Mouse (Mus musculus) midbrain, embryonic 13.5 days (tissue): Measurements from ENCODE around the gene Rpl39l. TPM values are rescaled to one million over a fixed set of nuclear protein-coding genes. Genes with fewer than 3 reads are reported as not detected.
A peak's percentile ranks its signal among the peaks of the same experiment; 100 is the strongest.
"Not testable (repeated sequence)": the region's sequence is repeated elsewhere in the genome, so short reads cannot be mapped to it uniquely, and the experiment has no call there.

Experiments used
- ATAC-seq: fragments of 200-750 bp; cut with Nextera tagmentation; 2 replicates; pipeline ENCODE4 v1.8.0; 2017; ENCODE audit warnings: mild to moderate bottlenecking, moderate TSS enrichment, moderate library complexity
- H3K27ac ChIP-seq: fragments of 300-500 bp; sonication (generic); 2 replicates; pipeline ENCODE4 v1.5.1; 2015; ENCODE audit warnings: inconsistent platforms, mild to moderate bottlenecking, moderate library complexity
- H3K27me3 ChIP-seq: fragments of 300-500 bp; sonication (generic); 2 replicates; pipeline ENCODE4 v1.6.1; 2015; ENCODE audit warnings: mild to moderate bottlenecking, inconsistent platforms
- H3K36me3 ChIP-seq: fragments of 300-500 bp; sonication (generic); 2 replicates; pipeline ENCODE4 v1.6.1; 2015; ENCODE audit warnings: mild to moderate bottlenecking, inconsistent platforms
- H3K4me1 ChIP-seq: fragments of 300-500 bp; sonication (generic); replicated peaks from 2 replicates; pipeline ENCODE4 v1.6.1; 2015; ENCODE audit warnings: inconsistent platforms
- H3K4me2 ChIP-seq: fragments of 300-500 bp; sonication (generic); replicated peaks from 2 replicates; pipeline ENCODE4 v1.6.1; 2015; ENCODE audit warnings: moderate library complexity, mild to moderate bottlenecking, inconsistent platforms
- H3K4me3 ChIP-seq: fragments of 300-500 bp; sonication (generic); replicated peaks from 2 replicates; pipeline ENCODE4 v1.5.1; 2015; ENCODE audit warnings: mild to moderate bottlenecking, inconsistent platforms
- H3K9ac ChIP-seq: fragments of 300-500 bp; sonication (generic); replicated peaks from 2 replicates; pipeline ENCODE4 v1.6.1; 2015; ENCODE audit warnings: mild to moderate bottlenecking, inconsistent platforms
- H3K9me3 ChIP-seq: fragments of 300-500 bp; sonication (generic); 2 replicates; pipeline ENCODE4 v1.6.1; 2016; ENCODE audit warnings: mild to moderate bottlenecking, inconsistent platforms
- WGBS: fragments of 180-500 bp; shearing (Covaris S2); methylation state at CpG from one replicate; pipeline ENCODE4 v1.1.7; 2015; 5-methylcytosine and 5-hydroxymethylcytosine counted together
- polyA plus RNA-seq: library from polyadenylated mRNA; unstranded; fragments of >200 nt; fragmentation: Nextera tagmentation; extraction: Ambion mirVana; gene quantifications from 2 replicates; pipeline ENCODE4 v1.2.1, GENCODE M21; 2015

Rpl39l gene
- not detected in 2 replicates for polyA plus RNA-seq

- H3K9ac ChIP-seq, result no peak within 1 kb of the TSS
- no peak within 1 kb of the TSS for H3K4me3 ChIP-seq
- no peak within 1 kb of the TSS for H3K4me2 ChIP-seq
- H3K4me1 ChIP-seq, result no peaks in the 10 kb centered on the region
- WGBS, result 89% methylated on average over 22 of the region's 22 CpGs
- no peaks in the 10 kb centered on the region for H3K36me3 ChIP-seq
- H3K27me3 ChIP-seq, result no peaks in the 10 kb centered on the region
- no peak for ATAC-seq
- H3K27ac ChIP-seq, result no peak within 1 kb of the TSS
- H3K9me3 ChIP-seq, result no peaks in the 10 kb centered on the region; the same call in 1 of the 2 replicates
Observed at GRCm38 (mm10) chr16:10170005-10170404, at the start of gene Rpl39l. Rpl39l (plus strand) TSS chr16:10170226.

- no peaks in the 10 kb centered on the region for H3K4me1 ChIP-seq
- peaks cover 3% of the 10 kb centered on the region; the same call in 1 of the 2 replicates for H3K9me3 ChIP-seq
- H3K27ac ChIP-seq, result no peak overlapping the region
- no peak overlapping the region for H3K9ac ChIP-seq
- 86% methylated on average over 1 of the region's 1 CpGs for WGBS
- H3K4me3 ChIP-seq, result no peak overlapping the region
- no peaks in the 10 kb centered on the region for H3K27me3 ChIP-seq
- ATAC-seq, result no peak
- H3K4me2 ChIP-seq, result no peak overlapping the region
- H3K36me3 ChIP-seq, result no peaks in the 10 kb centered on the region
Observed at GRCm38 (mm10) chr16:10127586-10127985, 42.4 kb upstream of the Rpl39l start.

GRCm38 (mm10) chr16:10129052-10129911 is 40.7 kb upstream of the Rpl39l start:
- 74% methylated on average over 2 of the region's 2 CpGs for WGBS
- H3K27me3 ChIP-seq, result no peaks in the 10 kb centered on the region

GRCm38 (mm10) chr16:10143166-10143565 is 26.9 kb upstream of the Rpl39l start:
- no peaks in the 10 kb centered on the region for H3K9me3 ChIP-seq
- no peak overlapping the region for H3K9ac ChIP-seq
- H3K27ac ChIP-seq, result no peak overlapping the region
- 87% methylated on average over 2 of the region's 2 CpGs for WGBS
- H3K4me2 ChIP-seq, result no peak overlapping the region
- H3K27me3 ChIP-seq, result no peaks in the 10 kb centered on the region
- no peaks in the 10 kb centered on the region for H3K4me1 ChIP-seq
- no peaks in the 10 kb centered on the region for H3K36me3 ChIP-seq
- no peak for ATAC-seq
- no peak overlapping the region for H3K4me3 ChIP-seq

More at GRCm38 (mm10) chr16:10129052-10129911, 40.7 kb upstream of the Rpl39l start:
- Histone ChIP-seq H3K4me1 (no peaks in the 10 kb centered on the region), H3K9me3 (no peaks in the 10 kb centered on the region), H3K36me3 (no peaks in the 10 kb centered on the region), H3K4me2 (no peak overlapping the region), H3K27ac (no peak overlapping the region), H3K4me3 (no peak overlapping the region), H3K9ac (no peak overlapping the region)
- no peak for ATAC-seq

- Histone ChIP-seq H3K4me2 (no peak overlapping the region), H3K9me3 (no peaks in the 10 kb centered on the region), H3K9ac (no peak overlapping the region), H3K27ac (no peak overlapping the region), H3K27me3 (no peaks in the 10 kb centered on the region), H3K4me1 (no peaks in the 10 kb centered on the region), H3K4me3 (no peak overlapping the region), H3K36me3 (no peaks in the 10 kb centered on the region)
- 92% methylated on average over 5 of the region's 5 CpGs for WGBS
- no peak for ATAC-seq
Observed at GRCm38 (mm10) chr16:10147401-10147800, 22.6 kb upstream of the Rpl39l start.

GRCm38 (mm10) chr16:10169123-10169905 is 712 bp upstream of the Rpl39l start:
- no peak for ATAC-seq
- 94% methylated on average over 8 of the region's 8 CpGs for WGBS
- H3K4me3 ChIP-seq, result no peak overlapping the region
- no peak overlapping the region for H3K27ac ChIP-seq
- H3K9ac ChIP-seq, result no peak overlapping the region
- H3K36me3 ChIP-seq, result no peaks in the 10 kb centered on the region
- H3K4me1 ChIP-seq, result no peaks in the 10 kb centered on the region
- H3K4me2 ChIP-seq, result no peak overlapping the region
- H3K27me3 ChIP-seq, result no peaks in the 10 kb centered on the region
- no peaks in the 10 kb centered on the region; the same call in 1 of the 2 replicates for H3K9me3 ChIP-seq

GRCm38 (mm10) chr16:10171276-10171675 is 1.2 kb downstream of the Rpl39l start:
- no peaks in the 10 kb centered on the region for H3K4me1 ChIP-seq
- H3K4me3 ChIP-seq, result no peak overlapping the region
- H3K36me3 ChIP-seq, result no peaks in the 10 kb centered on the region
- no peaks in the 10 kb centered on the region for H3K27me3 ChIP-seq
- H3K9ac ChIP-seq, result no peak overlapping the region
- H3K4me2 ChIP-seq, result no peak overlapping the region
- H3K27ac ChIP-seq, result no peak overlapping the region
- no peak for ATAC-seq
- no peaks in the 10 kb centered on the region for H3K9me3 ChIP-seq
- WGBS, result 95% methylated on average over 4 of the region's 4 CpGs

- H3K36me3 ChIP-seq, result no peaks in the 10 kb centered on the region
- H3K4me1 ChIP-seq, result no peaks in the 10 kb centered on the region
- ATAC-seq, result no peak
- WGBS, result 87% methylated on average over 3 of the region's 3 CpGs
- H3K27ac ChIP-seq, result no peak overlapping the region
- H3K4me3 ChIP-seq, result no peak overlapping the region
- no peak overlapping the region for H3K4me2 ChIP-seq
- no peaks in the 10 kb centered on the region for H3K27me3 ChIP-seq
- no peak overlapping the region for H3K9ac ChIP-seq
- 0 out of 2 replicates have a peak, but pooled peaks cover 3% of the 10 kb centered on the region for H3K9me3 ChIP-seq
Observed at GRCm38 (mm10) chr16:10172179-10172820, 2.3 kb downstream of the Rpl39l start.

- not testable (repeated sequence) for H3K4me2 ChIP-seq, H3K4me1 ChIP-seq, H3K4me3 ChIP-seq, ATAC-seq, H3K36me3 ChIP-seq, H3K9ac ChIP-seq, H3K27me3 ChIP-seq, H3K27ac ChIP-seq
- 98% methylated on average over 10 of the region's 10 CpGs for WGBS
- H3K9me3 ChIP-seq, result peaks cover 50% of the 10 kb centered on the region
Observed at GRCm38 (mm10) chr16:10187461-10187860, 17.4 kb downstream of the Rpl39l start.

GRCm38 (mm10) chr16:10192679-10193506 is 22.9 kb downstream of the Rpl39l start, which contains the start of gene Atf7ip2:
Atf7ip2 (plus strand) TSS chr16:10192712.
- H3K27ac ChIP-seq, result no peak within 1 kb of the TSS
- 1% methylated on average over 62 of the region's 63 CpGs for WGBS

GRCm38 (mm10) chr16:10208777-10209176 is 38.8 kb downstream of the Rpl39l start:
- Histone ChIP-seq H3K9ac (no peak overlapping the region), H3K4me1 (no peaks in the 10 kb centered on the region), H3K36me3 (no peaks in the 10 kb centered on the region), H3K4me2 (no peak overlapping the region), H3K27me3 (no peaks in the 10 kb centered on the region), H3K4me3 (no peak overlapping the region), H3K9me3 (no peaks in the 10 kb centered on the region), H3K27ac (no peak overlapping the region)
- 80% methylated on average over 1 of the region's 1 CpGs for WGBS
- ATAC-seq, result no peak

More at GRCm38 (mm10) chr16:10192679-10193506, 22.9 kb downstream of the Rpl39l start, which contains the start of gene Atf7ip2:
- peaks cover 3% of the 10 kb centered on the region; the same call in 1 of the 2 replicates for H3K9me3 ChIP-seq
- no peaks in the 10 kb centered on the region for H3K36me3 ChIP-seq
- H3K27me3 ChIP-seq, result peaks cover 10% of the 10 kb centered on the region; the same call in 1 of the 2 replicates
- ATAC-seq, result peak; percentile 100
- H3K9ac ChIP-seq, result peak within 1 kb of the TSS; percentile 65
- H3K4me1 ChIP-seq, result peaks cover 8% of the 10 kb centered on the region
- H3K4me3 ChIP-seq, result peak within 1 kb of the TSS; percentile 55
- peak within 1 kb of the TSS; percentile 98 for H3K4me2 ChIP-seq
